Mouse (Mus musculus): ENCODE results near the gene Myocd. TPM values are rescaled to one million over a fixed set of nuclear protein-coding genes. Genes with fewer than 3 reads are reported as not detected.

Gene Myocd
- polyA plus RNA-seq (2012; ENCODE audit: low replicate concordance): not detected in 2 replicates

DNA sequence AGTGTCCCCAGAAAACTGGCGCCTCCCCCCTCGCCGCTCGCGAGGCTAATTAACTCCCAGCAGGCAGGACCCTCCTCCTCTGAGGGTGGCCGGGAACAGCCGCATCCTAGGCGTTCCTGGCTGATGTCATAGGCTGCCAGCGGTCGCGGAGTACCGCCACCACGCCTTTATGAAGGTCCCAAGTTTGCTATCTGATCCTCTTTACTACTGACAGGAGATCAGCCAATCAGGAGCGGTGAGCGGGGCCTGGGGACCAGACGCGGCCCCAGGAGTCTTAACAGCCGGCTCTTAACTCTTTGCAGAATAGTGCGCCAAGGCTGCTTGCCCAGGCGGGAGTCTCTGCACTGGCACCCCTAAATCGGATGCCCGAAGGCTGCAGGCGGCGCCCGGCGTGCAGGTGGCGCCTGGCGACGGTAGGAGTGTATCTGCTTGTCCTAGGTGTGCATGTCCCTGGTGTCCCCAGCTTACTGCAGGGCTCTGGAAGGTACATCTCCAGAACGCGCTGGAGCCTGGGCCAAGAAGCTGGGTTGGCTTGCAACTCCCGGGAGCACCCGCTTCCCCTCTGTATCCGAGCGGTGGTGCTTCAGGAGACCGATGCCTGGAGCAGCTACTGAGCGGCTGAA is at the start of gene Myocd:
Gene Myocd, minus strand, starts transcription at position 139 of the 623 bp plus-strand sequence.

DNA sequence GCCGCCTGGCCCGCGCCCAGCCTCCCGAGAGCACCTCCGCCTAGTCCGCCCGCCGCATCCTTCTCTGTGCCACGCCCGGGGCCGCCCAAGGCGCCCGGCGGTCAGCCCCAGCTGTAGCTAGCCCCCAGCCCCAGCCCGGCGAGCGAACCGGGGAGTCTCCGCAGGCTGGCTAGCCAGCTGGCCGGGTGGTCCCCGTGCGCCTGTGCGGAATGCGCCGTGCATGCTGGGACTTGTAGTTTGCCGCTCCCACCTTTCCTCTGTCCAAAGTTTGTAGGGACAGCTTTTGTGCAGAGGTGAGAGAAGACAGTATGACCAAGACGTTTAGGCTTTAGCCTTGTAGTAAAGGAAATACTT is 107.0 kb downstream of the Myocd start, which contains the start of gene Arhgap44:
Gene Arhgap44, minus strand, starts transcription at position 195 of the 354 bp plus-strand sequence.

DNA sequence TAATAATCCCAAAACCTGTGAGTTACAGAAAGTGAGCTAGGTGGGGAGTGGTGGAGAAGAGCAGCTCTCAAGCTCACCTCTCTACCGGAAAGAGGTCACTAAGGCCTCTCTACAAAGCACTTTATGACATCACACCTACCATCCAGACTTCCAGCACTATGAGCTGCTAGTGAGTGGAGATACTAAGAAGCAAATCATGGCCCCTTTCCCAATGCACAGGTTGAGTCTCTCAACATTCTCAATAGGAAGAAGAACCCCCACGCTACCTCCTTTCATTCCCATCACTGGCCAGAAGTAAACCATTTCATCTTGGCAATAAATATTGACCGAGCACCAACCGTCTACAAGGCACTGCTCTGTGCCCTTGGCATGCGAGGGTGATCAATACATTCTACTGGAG is 110.0 kb downstream of the Myocd start, which contains the start of gene 1700086D15Rik:
Gene 1700086D15Rik, minus strand, starts transcription at position 101 of the 400 bp plus-strand sequence.

Other genes with a start within 250 kb of the Myocd start
- gene 1700086D15Rik, start 110.1 kb downstream of the Myocd start, polyA plus RNA-seq (2012; ENCODE audit: low replicate concordance): not detected in 2 replicates
- gene Arhgap44, start 107.0 kb downstream of the Myocd start, polyA plus RNA-seq (2012; ENCODE audit: low replicate concordance): not detected in 2 replicates

Data from leukemia stem cell, adult 10-12 weeks (primary cell).